Mouse (Mus musculus) megakaryocyte, embryonic 14.5 days (primary cell): ENCODE data around the gene Elf3.
"Not testable (repeated sequence)": the region's sequence is repeated elsewhere in the genome, so short reads cannot be mapped to it uniquely, and the experiment has no call there.

ENCODE experiments used
- FLI1 ChIP-seq: IDR thresholded peaks from 2 replicates; pipeline ENCODE4 v1.6.1; 2012; ENCODE audit warnings: low read length, inconsistent platforms, mixed read lengths
- GATA1 ChIP-seq: IDR thresholded peaks from 3 replicates; pipeline ENCODE4 v1.6.1; 2012; ENCODE audit warnings: mixed read lengths, low read length, inconsistent platforms, borderline replicate concordance

DNA sequence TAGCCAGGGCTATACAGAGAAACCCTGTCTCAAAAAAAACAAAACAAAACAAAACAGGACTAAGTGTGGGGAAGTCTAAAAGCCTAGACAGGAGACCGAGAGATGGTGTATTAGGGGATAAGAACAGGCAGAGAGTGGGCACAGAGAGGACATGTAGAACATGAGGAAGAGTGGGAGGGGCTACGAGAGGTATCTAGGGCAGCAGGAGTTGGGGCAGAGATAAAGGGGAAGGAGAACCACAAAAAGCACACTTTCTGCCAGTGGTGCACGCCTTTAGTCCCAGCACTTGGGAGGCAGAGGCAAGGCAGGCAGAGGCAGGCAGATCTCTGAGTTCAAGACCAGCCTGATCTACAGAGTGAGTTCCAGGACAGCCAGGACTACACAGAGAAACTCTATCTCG is 18.2 kb downstream of the Elf3 start:
- not testable (repeated sequence) for TF ChIP-seq GATA1, FLI1
